Mouse (Mus musculus) myocyte (in vitro differentiated cells): ENCODE measurements around the gene Ptprt.

Source experiments
- CEBPB ChIP-seq: IDR thresholded peaks from 2 replicates; pipeline ENCODE4 v1.6.1; 2011; ENCODE audit warnings: mild to moderate bottlenecking, moderate library complexity; ENCODE audit not compliant: poor library complexity, insufficient read depth, severe bottlenecking
- E2F4 ChIP-seq: IDR thresholded peaks from one replicate; pipeline ENCODE4 v1.6.1; 2011; ENCODE audit warnings: mild to moderate bottlenecking, control low read depth, moderate library complexity; ENCODE audit not compliant: insufficient read depth
- MAX ChIP-seq: IDR thresholded peaks from one replicate; pipeline ENCODE4 v1.6.1; 2011; ENCODE audit warnings: low read depth, mild to moderate bottlenecking, control low read depth
- MYOD1 ChIP-seq, 3 experiments: IDR thresholded peaks; one replicate each; pipeline ENCODE4 v1.6.1; 2011; ENCODE audit warnings: control low read depth in 2 of 3, low read depth in 2 of 3, mild to moderate bottlenecking in 2 of 3, moderate library complexity in 1 of 3; ENCODE audit not compliant: insufficient read length in 2 of 3, control insufficient read depth in 1 of 3
- MYOG ChIP-seq, 3 experiments: IDR thresholded peaks; one replicate each; pipeline ENCODE4 v1.6.1; 2011; ENCODE audit warnings: control low read depth in 2 of 3, low read depth in 2 of 3, mild to moderate bottlenecking in 2 of 3; ENCODE audit not compliant: insufficient read length in 2 of 3, control insufficient read depth in 1 of 3, insufficient read depth in 1 of 3
- POLR2A ChIP-seq: IDR thresholded peaks from one replicate; pipeline ENCODE4 v1.6.1; 2011; ENCODE audit warnings: low read depth, mild to moderate bottlenecking, control low read depth, moderate library complexity; ENCODE audit not compliant: insufficient read length
- POLR2AphosphoS2 ChIP-seq: IDR thresholded peaks from one replicate; pipeline ENCODE4 v1.6.1; 2011; ENCODE audit warnings: low read depth, control low read depth; ENCODE audit not compliant: insufficient read length
- SRF ChIP-seq: IDR thresholded peaks from one replicate; pipeline ENCODE4 v1.6.1; 2011; ENCODE audit warnings: low read depth; ENCODE audit not compliant: control insufficient read depth, insufficient read length
- TCF12 ChIP-seq: IDR thresholded peaks from one replicate; pipeline ENCODE4 v1.6.1; 2011; ENCODE audit warnings: mild to moderate bottlenecking, control low read depth; ENCODE audit not compliant: poor library complexity, insufficient read depth, severe bottlenecking
- TCF3 ChIP-seq: IDR thresholded peaks from one replicate; pipeline ENCODE4 v1.6.1; 2011; ENCODE audit warnings: low read depth, control low read depth; ENCODE audit not compliant: insufficient read length
- USF1 ChIP-seq: IDR thresholded peaks from one replicate; pipeline ENCODE4 v1.6.1; 2011; ENCODE audit warnings: low read depth, mild to moderate bottlenecking, control low read depth, moderate library complexity

GRCm38 (mm10) chr2:161516921-161517320, 1144.0 kb downstream of the Ptprt start:
- no peak for TF ChIP-seq USF1
- no peak for TF ChIP-seq POLR2A
- TF ChIP-seq TCF12 = no peak
- TF ChIP-seq CEBPB = no peak
- TF ChIP-seq POLR2AphosphoS2 = no peak
- TF ChIP-seq MYOG (IDR thresholded peaks at IDR 0.05; ENCODE audit: control insufficient read depth in 1 of 3, insufficient read depth in 1 of 3, insufficient read length in 2 of 3, low read depth in 2 of 3) = no peak
- TF ChIP-seq MAX = no peak
- TF ChIP-seq TCF3 = no peak
- no peak for TF ChIP-seq MYOD1 (IDR thresholded peaks at IDR 0.05; ENCODE audit: control insufficient read depth in 1 of 3, insufficient read length in 2 of 3, low read depth in 2 of 3)
- TF ChIP-seq SRF = no peak
- TF ChIP-seq E2F4 = no peak
